Mouse (Mus musculus) cerebellum, postnatal 36 days (tissue): ENCODE data around the gene Rufy3.

Experiments
- DNase-seq, 2 experiments: peaks; one replicate each; pipeline ENCODE4 v3.0.0; 2021 to 2022; ENCODE audit warnings: mixed read lengths in 2 of 2

Rufy3 gene

GRCm38 (mm10) chr5:88685745-88686299, 121.0 kb downstream of the Rufy3 start:
- DNase-seq = no peak

DNA sequence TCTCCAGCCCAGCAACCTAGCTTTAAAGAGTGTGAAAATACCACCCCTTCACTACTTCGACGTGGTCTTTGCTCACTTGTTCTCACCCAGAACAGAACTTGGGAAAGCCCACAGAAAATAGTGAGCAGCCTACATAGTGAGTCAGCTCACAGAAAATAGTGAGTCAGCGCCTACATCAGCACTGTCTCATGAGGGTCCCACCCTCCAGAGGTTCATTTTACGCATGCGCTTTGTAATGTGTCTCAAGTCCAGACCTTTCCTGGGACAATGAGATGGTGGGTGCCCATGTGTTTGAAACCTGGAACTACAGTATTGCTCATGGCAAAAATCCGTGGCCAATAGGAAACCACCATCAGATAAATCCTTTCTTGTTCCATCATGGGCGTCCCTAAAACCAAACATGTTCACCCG, 123.2 kb downstream of the Rufy3 start:
- DNase-seq = no peak

- DNase-seq = no peak
Observed at GRCm38 (mm10) chr5:88688583-88689187, 123.8 kb downstream of the Rufy3 start.

DNA sequence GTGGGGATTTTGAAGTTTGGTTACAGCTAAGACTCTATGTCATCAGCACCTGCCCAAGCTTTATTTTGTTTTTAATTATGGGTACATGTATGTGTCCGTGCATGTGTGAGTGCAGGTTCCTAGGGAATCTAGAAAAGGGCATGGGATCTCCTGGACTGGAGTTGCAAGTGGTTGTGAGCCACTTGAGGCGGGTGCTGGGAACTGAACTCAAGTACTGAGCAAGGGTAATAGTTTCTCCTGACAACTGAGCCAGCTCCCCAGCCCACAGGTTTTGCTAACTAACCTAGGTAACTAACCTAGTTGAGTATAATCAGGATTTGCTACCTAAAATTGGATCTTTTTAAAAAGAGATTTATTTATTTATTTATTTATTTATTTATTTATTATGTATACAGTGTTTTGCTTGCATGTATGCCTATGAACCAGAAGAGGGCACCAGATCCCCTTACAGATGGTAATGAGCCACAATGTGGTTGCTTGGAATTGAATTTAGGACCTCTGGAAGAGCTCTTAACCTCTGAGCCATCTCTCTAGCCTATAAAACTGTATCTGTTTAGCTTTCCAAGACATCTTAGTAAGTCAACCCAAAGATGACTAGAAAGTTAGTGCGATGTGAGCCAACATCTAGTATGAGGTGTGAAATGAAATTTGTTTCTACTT, 124.6 kb downstream of the Rufy3 start:
- DNase-seq = peak in 1 of 2 experiments; percentile 9

DNA sequence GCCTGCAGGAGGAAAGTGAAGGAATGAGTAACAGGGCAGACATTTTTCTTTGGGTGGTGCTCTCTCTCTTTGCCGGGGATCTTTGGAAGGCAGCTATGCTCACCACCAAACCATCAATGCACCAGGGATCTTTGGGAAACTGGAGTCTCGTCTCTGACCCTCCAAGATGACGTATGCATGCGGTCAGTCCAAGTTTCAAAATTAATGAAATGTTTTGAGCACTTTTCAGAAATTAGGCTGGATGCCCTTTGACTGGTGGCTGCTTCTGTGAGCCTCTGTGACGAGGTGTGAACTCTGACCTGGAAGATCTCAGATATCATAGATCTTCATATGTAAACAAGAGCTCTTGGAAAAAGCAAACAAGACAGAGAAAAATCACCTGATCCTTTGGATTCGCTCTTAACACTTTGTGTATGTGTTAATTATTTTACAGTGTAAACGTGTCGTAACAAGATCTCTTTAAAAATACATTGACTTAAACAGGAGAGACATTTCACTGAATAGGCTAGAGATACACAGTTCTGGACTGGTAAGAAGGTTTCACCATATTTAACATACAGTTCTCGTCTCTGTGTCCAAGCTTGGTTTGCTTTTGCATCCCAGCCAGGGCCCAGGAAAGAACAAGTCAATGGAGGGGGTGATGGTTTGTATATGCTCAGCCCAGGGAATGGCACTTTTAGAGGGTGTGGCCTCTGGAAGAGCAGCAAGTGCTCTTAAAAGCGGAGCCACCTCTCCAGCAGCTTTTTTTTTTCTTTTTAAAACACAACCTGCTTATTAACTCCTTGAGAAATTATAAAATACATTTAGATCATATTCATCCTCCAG, 126.1 kb downstream of the Rufy3 start:
- no peak for DNase-seq

- DNase-seq = no peak
Observed at GRCm38 (mm10) chr5:88691506-88692095, 126.8 kb downstream of the Rufy3 start.

DNA sequence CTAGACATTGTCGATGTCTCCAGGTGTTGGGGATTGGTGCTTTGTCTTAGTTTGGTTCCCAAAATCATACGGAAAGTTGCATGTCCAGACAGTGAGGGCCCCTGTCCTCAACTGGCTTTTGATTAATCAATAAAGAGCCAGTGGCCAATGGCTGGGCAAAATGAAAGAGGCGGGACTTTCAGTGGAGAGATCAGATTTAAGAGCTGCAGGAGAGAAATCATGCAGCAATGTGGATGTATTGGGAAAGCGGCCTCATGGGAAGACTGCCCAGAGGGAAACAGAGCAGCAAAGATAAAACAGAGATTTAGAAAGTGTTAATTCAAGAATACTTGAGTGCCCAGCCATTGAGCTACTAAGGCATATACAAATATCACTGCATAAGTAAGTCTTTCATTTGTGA, 127.7 kb downstream of the Rufy3 start:
- no peak for DNase-seq

DNA sequence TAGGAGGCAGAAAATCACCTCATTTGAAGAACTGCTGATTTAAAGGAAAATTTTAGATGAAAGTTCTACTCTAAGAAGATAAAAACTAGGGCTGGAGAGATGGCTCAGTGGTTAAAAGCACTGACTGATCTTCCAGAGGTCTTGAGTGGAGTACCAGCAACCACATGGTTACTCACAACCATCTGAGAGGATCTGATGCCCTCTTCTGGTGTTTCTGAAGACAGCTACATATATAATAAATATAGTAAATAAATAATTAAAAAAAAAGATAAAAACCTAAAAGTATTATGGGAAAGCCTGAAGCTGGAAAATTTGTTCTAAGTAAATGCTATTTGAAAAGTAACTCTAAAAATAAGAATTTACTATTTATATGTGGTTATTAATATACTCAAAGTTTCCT, 128.2 kb downstream of the Rufy3 start:
- no peak for DNase-seq

GRCm38 (mm10) chr5:88697291-88697690, 132.5 kb downstream of the Rufy3 start:
- peak in 1 of 2 experiments; percentile 15 for DNase-seq

DNA sequence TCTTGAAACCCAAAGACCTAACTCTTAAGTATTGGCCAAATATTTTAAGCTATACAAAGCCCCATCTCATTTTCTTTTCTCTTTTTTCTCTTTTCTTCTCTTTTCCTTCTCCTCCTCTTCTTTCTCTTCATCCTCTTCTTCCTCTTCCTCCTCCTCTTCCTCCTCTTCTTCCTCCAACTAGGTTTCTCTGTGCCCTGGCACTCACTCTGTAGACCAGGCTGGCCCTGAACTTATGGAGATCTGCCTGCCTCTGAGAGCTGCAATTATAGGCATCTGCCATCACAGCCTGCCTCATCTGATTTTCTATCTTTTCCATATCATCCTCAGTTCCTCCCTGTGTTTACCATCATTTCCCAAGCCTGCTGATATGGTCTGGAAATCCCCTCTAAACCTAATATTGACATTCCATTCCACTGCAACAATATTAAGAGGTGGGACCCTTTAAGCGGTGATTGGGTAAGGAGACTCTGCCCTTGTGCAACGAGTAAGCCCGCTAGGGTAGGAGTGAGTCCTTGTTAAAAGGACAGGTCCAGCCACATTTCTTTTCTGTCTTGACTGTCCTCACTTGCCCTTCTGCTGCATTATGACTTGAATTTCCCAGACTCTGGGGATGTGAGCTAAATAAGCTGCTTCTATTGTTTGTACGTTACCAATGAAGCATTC, 134.5 kb downstream of the Rufy3 start:
- no peak for DNase-seq
